Mouse (Mus musculus) thymus, adult 2 months (tissue): ENCODE measurements around the gene Fbxl7.

Source experiments
- CTCF ChIP-seq: fragments of 200-500 bp; IDR thresholded peaks from 2 replicates; pipeline ENCODE4 v1.5.1; 2012; ENCODE audit warnings: mild to moderate bottlenecking, control low read depth, low read length, moderate library complexity, borderline replicate concordance; ENCODE audit not compliant: control insufficient read depth, poor library complexity, insufficient read depth; ENCODE audit errors: extremely low read depth
- POLR2A ChIP-seq: fragments of 200-500 bp; IDR thresholded peaks from 2 replicates; pipeline ENCODE4 v1.6.1; 2012; ENCODE audit warnings: mild to moderate bottlenecking, low read length, control low read depth, moderate library complexity; ENCODE audit not compliant: control insufficient read depth, poor library complexity, insufficient read depth; ENCODE audit errors: extremely low read depth

DNA sequence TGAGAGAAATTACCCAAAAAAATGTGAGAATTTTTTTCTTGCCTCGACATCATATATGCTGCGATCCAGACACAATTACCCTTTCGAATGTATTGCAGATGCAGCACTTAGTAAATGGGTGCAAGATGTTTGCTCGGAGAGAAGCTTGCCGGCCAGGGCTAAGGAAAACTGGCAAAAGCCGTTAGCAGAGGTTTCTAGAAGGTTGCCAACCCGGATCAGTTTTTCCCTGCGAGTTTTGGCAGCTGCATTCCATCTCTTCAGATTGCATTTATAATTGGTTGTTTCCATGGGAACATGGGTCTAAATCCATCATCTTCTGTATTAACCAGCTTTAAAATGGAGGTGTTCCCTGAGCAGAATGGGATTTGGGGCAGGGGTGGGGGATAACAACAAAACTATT, 240.4 kb downstream of the Fbxl7 start:
- TF ChIP-seq CTCF = no peak
- no peak for TF ChIP-seq POLR2A
